Mouse (Mus musculus) liver, embryonic 14.5 days (tissue): ENCODE results near the gene Ccdc102a. TPM values are rescaled to one million over a fixed set of nuclear protein-coding genes. Genes with fewer than 3 reads are reported as not detected.

Experiments used
- ATAC-seq: fragments of 200-750 bp; cut with Nextera tagmentation; 2 replicates; pipeline ENCODE4 v1.8.0; 2017; ENCODE audit warnings: moderate number of reproducible peaks, mild to moderate bottlenecking, moderate library complexity; ENCODE audit not compliant: insufficient read depth
- DNase-seq, 3 experiments: peaks; one replicate each; pipeline ENCODE4 v3.0.0-alpha.2; 2012 to 2013; ENCODE audit warnings: low read depth in 3 of 3, low spot score in 3 of 3
- H3K27ac ChIP-seq: fragments of 300-500 bp; sonication (generic); 2 replicates; pipeline ENCODE4 v1.5.1; 2014; ENCODE audit warnings: moderate library complexity, mild to moderate bottlenecking, control low read depth, inconsistent platforms
- H3K27me3 ChIP-seq: fragments of 300-500 bp; sonication (generic); 2 replicates; pipeline ENCODE4 v1.6.1; 2014; ENCODE audit warnings: mild to moderate bottlenecking, low read length, moderate library complexity; ENCODE audit not compliant: control insufficient read depth, insufficient read depth
- H3K36me3 ChIP-seq: fragments of 300-500 bp; sonication (generic); replicated peaks from 2 replicates; pipeline ENCODE4 v1.6.1; 2014; ENCODE audit warnings: low read depth; ENCODE audit not compliant: control insufficient read depth, insufficient read depth
- H3K4me1 ChIP-seq, 2 experiments: fragments of 200-500 bp in 1 of 2; fragments of 300-500 bp in 1 of 2; sonication (generic) in 1 of 2; replicated peaks; 2 replicates each; pipeline ENCODE4 v1.6.1; 2012 to 2014; ENCODE audit warnings: antibody characterized with exemption in 1 of 2, inconsistent platforms in 1 of 2, low read length in 1 of 2; ENCODE audit not compliant: control insufficient read depth in 2 of 2, insufficient read depth in 2 of 2
- H3K4me2 ChIP-seq: fragments of 300-500 bp; sonication (generic); 2 replicates; pipeline ENCODE4 v1.6.1; 2014; ENCODE audit warnings: low read depth, mild to moderate bottlenecking, control low read depth, moderate library complexity
- H3K4me3 ChIP-seq, 2 experiments: fragments of 200-500 bp in 1 of 2; fragments of 300-500 bp in 1 of 2; sonication (generic) in 1 of 2; 2 replicates each; pipeline ENCODE4 v1.5.1; 2012 to 2014; ENCODE audit warnings: low read depth in 2 of 2, low read length in 2 of 2, mild to moderate bottlenecking in 2 of 2, control low read depth in 1 of 2, inconsistent platforms in 1 of 2, moderate library complexity in 1 of 2; ENCODE audit not compliant: insufficient read depth in 1 of 2
- H3K9ac ChIP-seq: fragments of 300-500 bp; sonication (generic); replicated peaks from 2 replicates; pipeline ENCODE4 v1.6.1; 2014; ENCODE audit warnings: mild to moderate bottlenecking, control low read depth, moderate library complexity
- H3K9me3 ChIP-seq: fragments of 300-500 bp; sonication (generic); 2 replicates; pipeline ENCODE4 v1.6.1; 2016; ENCODE audit warnings: low read length, mixed read lengths; ENCODE audit not compliant: control insufficient read depth
- CTCF ChIP-seq: IDR thresholded peaks from 2 replicates; pipeline ENCODE4 v1.5.1; 2016; ENCODE audit warnings: antibody characterized with exemption, low read depth, control low read depth
- EP300 ChIP-seq: IDR thresholded peaks from 2 replicates; pipeline ENCODE4 v1.6.1; 2016; ENCODE audit warnings: antibody characterized with exemption, low read depth
- WGBS: fragments of 180-500 bp; shearing (Covaris S2); extraction: QIAGEN DNeasy Blood & Tissue Kit; methylation state at CpG from one replicate; pipeline ENCODE4 v1.1.7; 2014; ENCODE audit not compliant: insufficient replicate concordance; 5-methylcytosine and 5-hydroxymethylcytosine counted together
- polyA plus RNA-seq, 2 experiments: library from polyadenylated mRNA; depleted of rRNA in 1 of 2; stranded (reverse) in 1 of 2; unstranded in 1 of 2; fragments of >200 nt; fragmentation: Nextera tagmentation in 1 of 2; extraction: Ambion mirVana in 1 of 2; gene quantifications; 2 replicates each; pipeline versions ENCODE4 v1.2.1 to v1.2.3; 2012 to 2014

Ccdc102a gene
- polyA plus RNA-seq, 2 experiments: 2.6 to 2.7 TPM

DNA sequence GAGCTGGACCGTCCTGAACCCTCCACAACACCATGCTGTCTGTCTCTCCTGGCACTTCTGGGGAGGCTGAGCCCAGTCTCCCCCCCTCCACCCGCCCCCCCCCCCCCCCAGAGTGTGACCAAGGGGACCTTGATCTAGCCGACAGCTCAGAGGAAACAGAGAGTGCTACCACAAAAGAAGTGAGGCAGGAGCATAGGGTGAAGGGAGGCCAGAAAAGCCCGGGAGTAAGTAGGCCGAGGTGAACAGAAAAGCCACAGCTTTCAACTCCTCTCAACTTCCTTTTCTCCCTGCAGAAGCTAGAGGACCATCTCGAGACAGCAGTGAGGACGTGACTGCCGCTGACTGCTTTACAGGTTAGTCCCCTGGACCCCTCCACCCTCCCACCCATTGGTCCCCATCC is 5.5 kb upstream of the Ccdc102a start, which contains the start of gene Adgrg5:
Gene Adgrg5 (plus strand): TSS at position 290 of the 400 bp plus-strand sequence.
- ATAC-seq (no peak), DNase-seq (no peak)
- no peaks in the 10 kb centered on the region for H3K36me3 ChIP-seq
- WGBS: 16% methylated on average over 8 of the region's 8 CpGs
- no peak within 1 kb of the TSS for H3K4me3 ChIP-seq
- peaks cover 11 to 23% of the 10 kb centered on the region in 2 experiments for H3K4me1 ChIP-seq
- no peak for TF ChIP-seq CTCF
- H3K9ac ChIP-seq: no peak within 1 kb of the TSS
- H3K4me2 ChIP-seq: peak within 1 kb of the TSS; percentile 45
- no peaks in the 10 kb centered on the region for H3K27me3 ChIP-seq
- H3K9me3 ChIP-seq: no peaks in the 10 kb centered on the region
- peak within 1 kb of the TSS; percentile 34; the same call in 1 of the 2 replicates for H3K27ac ChIP-seq

DNA sequence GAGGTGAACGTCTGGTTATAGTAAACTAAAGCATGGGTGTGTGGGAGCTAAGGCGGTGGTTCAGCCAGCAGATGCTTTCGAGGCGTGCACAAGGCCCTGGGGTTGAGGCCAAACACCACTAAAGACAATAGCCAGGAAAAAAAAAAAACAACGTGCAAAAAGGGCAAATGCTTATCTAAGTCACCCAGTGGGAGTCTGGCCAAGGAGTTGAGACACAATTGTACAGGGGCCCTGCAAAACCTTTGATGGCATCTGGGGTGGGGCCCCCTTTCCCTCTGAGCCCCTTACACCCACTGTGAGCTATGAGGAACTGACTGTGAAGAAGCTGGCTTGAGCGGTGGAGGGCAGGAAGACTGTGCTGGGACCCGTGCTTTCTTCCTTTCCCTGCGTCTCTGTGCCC is 4.7 kb upstream of the Ccdc102a start:
- DNase-seq (no peak), ATAC-seq (peak; percentile 76)
- Histone ChIP-seq H3K4me2 (peak overlapping the region; percentile 45), H3K27me3 (no peaks in the 10 kb centered on the region; the same call in 1 of the 2 replicates), H3K9ac (no peak overlapping the region), H3K36me3 (no peaks in the 10 kb centered on the region), H3K4me3 (no peak overlapping the region), H3K4me1 (peaks cover 14 to 27% of the 10 kb centered on the region in 2 experiments), H3K9me3 (no peaks in the 10 kb centered on the region), H3K27ac (peak overlapping the region; percentile 34)
- 1% methylated on average over 8 of the region's 8 CpGs for WGBS
- peak; percentile 37 for TF ChIP-seq EP300
- TF ChIP-seq CTCF: no peak

DNA sequence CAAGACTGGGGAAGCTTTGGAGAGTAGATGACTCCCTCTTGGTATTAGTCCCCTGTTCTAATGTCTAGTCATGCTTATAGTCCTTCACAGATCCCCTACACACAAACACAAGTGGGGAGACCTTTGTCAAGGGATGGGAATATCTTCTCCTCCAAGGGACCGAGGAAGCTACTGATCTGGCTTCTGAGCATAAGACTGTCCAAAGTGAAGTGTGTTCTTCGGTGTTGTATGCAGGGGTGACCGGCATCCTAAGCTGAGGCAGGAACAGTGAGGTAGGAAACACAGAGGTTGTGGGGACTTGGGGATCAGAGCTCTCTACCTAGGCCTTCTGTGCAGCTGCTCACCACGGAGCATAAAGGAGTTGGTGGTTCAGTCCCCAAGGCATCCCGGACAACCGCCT is 4.3 kb upstream of the Ccdc102a start:
- H3K27ac ChIP-seq: peak overlapping the region; percentile 34
- H3K9me3 ChIP-seq: no peaks in the 10 kb centered on the region
- DNase-seq: no peak
- no peak for TF ChIP-seq EP300
- no peaks in the 10 kb centered on the region for H3K36me3 ChIP-seq
- H3K9ac ChIP-seq: no peak overlapping the region
- no peak overlapping the region for H3K4me3 ChIP-seq
- no peak for ATAC-seq
- 36% methylated on average over 6 of the region's 6 CpGs for WGBS
- peaks cover 15 to 28% of the 10 kb centered on the region in 2 experiments for H3K4me1 ChIP-seq
- no peaks in the 10 kb centered on the region; the same call in 1 of the 2 replicates for H3K27me3 ChIP-seq
- no peak overlapping the region; the same call in 1 of the 2 replicates for H3K4me2 ChIP-seq

DNA sequence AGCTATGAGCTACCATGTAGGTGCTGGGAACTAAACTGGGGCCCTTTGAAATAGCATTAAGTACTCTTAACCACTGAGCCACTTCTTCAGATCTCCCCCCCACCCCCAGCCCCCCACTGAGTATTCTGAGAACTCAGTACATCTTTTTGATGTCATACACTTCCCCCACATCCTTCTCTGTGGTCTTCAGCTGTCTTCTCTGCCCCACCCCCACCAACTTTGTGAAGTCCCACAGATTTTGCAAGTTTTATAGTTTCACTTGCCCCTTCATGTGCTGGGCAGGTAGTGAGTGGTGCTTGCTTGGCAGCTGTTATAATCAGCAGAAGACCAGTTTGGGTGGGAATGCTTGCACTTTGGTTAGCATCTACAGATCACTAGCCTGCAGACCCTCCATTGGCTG is 1.4 kb upstream of the Ccdc102a start:
- Histone ChIP-seq H3K9ac (no peak overlapping the region), H3K27me3 (no peaks in the 10 kb centered on the region; the same call in 1 of the 2 replicates), H3K36me3 (no peaks in the 10 kb centered on the region), H3K27ac (no peak overlapping the region), H3K4me2 (no peak overlapping the region), H3K4me1 (peaks cover 16 to 39% of the 10 kb centered on the region in 2 experiments), H3K4me3 (no peak overlapping the region), H3K9me3 (no peaks in the 10 kb centered on the region)
- DNase-seq (no peak), ATAC-seq (no peak)
- TF ChIP-seq CTCF (no peak), EP300 (no peak)

DNA sequence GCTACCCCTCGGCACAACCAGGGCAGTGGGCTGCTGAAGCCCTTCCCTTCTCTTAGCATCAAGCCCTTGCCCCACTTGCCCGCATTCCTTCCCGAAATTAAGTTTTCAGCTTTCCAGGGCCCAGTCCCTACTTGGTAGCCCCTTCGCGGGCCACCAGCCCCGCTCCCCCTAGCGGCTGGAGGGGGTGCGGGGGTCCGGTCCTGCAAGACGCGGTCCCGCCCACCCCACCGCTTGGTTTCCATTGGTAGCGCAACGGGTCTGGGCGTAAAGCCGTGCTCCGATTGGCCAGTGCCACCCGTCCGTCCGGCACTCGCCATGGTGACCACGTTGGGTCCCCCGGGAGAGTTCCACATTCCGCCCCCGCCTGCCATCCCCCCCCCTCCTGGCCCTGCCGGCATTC is 546 bp downstream of the Ccdc102a start:
- ATAC-seq: peak; percentile 84
- Histone ChIP-seq H3K9me3 (no peaks in the 10 kb centered on the region), H3K36me3 (no peaks in the 10 kb centered on the region), H3K27ac (no peak overlapping the region), H3K27me3 (peaks cover 6% of the 10 kb centered on the region; the same call in 1 of the 2 replicates), H3K4me2 (peak overlapping the region; percentile 95), H3K4me3 (peak overlapping the region; percentile 62 to 76), H3K4me1 (peaks cover 11 to 26% of the 10 kb centered on the region in 2 experiments), H3K9ac (peak overlapping the region; percentile 72)
- peak; percentile 61 to 67 (median 63) for DNase-seq
- peak; percentile 84 for TF ChIP-seq CTCF
- TF ChIP-seq EP300: no peak
- WGBS: under 1% methylated on average over 27 of the region's 27 CpGs
